Mouse (Mus musculus) gastrocnemius, postnatal 4 days (tissue): ENCODE data around the gene Sf3a2. TPM values are rescaled to one million over a fixed set of nuclear protein-coding genes. Genes with fewer than 3 reads are reported as not detected.
"Not testable (repeated sequence)": the region's sequence is repeated elsewhere in the genome, so short reads cannot be mapped to it uniquely, and the experiment has no call there.

Experiments
- DNase-seq, 2 experiments: peaks; one replicate each; pipeline ENCODE4 v3.0.0; 2021 to 2022; ENCODE audit warnings: low spot score in 2 of 2, mixed read lengths in 2 of 2
- total RNA-seq, 2 experiments: library from RNA; stranded (reverse); gene quantifications; 2 replicates each; pipeline ENCODE4 v1.2.3; 2021

Sf3a2 gene
- total RNA-seq, 2 experiments from 2014 or later = 47.1 to 55.8 TPM

DNA sequence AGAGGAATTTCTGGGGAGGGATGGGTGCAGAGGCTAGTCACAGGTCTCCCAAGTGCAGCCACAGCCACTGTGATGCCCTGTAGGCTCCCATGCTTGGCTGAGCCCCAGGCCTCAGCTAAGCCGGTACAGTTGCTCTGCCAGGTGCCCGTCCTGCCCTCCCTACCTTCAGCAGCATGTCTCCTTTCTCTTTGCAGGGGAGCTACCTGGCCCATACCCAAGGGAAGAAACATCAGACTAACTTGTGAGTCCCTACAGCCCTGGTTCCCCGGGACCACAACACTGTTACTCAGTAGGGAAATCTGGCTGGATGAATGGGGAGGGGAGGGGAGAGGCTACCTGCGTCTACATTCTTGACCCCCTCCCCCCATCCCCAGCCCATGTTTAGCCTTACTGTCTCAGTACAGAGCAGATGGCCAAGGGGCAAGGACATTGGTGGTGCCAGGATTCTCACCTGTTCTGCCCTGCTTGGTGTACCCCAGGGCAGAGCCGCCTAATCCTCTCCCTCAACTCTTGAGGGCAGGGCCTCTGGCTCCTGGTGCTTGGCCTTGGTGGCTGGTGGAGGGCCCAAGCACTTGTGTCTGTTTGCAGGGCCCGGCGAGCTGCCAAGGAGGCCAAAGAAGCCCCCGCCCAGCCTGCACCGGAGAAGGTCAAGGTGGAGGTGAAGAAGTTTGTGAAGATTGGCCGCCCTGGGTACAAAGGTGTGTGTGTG, 4.4 kb downstream of the Sf3a2 start:
- no peak for DNase-seq

DNA sequence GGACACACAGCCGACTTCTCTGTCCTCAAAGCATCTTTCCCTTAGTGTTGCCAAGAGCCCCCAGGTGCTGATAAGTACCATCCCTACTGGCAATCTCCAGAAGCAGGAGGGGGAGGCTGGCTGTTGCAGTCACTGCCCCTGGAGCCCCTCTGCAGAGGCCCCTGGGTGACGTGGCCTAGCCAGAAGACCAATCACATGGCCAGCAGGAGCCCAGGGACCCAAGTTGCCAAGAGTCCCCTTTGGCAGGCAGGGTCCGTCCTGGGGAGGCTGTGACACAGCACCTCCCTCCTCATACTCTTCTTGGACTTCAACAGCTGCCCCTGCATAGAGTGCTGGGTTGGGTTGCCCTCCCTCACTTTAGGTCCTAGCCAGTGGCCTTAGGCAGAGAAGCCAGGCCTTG, 5.0 kb downstream of the Sf3a2 start:
- no peak for DNase-seq

DNA sequence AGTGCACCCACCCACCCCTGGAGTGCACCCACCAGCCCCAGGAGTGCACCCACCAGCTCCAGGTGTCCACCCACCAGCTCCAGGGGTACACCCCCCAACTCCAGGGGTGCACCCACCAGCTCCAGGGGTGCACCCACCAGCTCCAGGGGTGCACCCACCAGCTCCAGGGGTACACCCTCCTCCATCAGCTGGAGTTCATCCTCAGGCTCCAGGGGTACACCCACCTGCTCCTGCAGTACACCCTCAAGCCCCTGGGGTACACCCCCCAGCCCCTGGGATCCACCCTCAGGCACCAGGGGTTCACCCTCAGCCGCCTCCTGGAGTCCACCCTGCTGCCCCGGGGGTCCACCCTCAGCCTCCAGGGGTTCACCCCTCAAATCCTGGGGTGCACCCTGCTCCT, 6.3 kb downstream of the Sf3a2 start:
- no peak for DNase-seq

DNA sequence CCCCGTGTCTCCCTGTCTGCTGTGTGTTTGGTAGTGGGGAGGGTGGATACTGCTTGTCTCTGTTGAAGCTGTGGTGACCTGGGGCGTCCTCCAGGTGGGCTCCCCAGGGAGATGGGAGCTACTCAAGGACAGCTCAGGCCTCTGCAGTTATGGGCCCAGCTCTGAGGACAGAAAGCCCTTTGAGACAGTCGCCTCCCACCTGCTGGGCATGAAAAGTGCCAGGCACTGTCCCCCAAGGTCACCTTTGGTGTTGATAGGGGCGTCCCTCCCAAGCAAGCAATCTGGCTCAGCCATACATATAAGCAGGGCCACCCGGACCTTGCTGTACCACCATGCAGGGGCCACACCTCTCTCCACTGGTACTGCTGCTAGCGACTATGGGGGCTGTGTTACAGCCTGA, 6.9 kb downstream of the Sf3a2 start, which contains the start of gene Amh:
TSS of gene Amh (plus strand) at position 328 of the 400 bp plus-strand sequence.
- DNase-seq = no peak

DNA sequence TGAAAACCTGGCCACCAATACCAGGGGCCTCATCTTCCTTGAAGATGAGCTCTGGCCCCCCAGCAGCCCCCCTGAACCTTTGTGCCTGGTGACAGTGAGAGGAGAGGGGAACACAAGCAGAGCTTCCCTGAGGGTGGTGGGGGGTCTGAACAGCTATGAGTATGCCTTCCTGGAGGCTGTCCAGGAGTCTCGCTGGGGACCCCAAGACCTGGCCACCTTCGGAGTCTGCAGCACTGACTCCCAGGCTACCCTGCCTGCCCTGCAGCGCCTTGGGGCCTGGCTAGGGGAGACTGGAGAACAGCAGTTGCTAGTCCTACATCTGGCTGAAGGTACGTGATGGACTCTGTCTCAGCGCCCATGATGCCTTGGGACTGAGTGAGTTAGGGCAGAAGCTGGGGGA, 7.3 kb downstream of the Sf3a2 start:
- no peak for DNase-seq

DNA sequence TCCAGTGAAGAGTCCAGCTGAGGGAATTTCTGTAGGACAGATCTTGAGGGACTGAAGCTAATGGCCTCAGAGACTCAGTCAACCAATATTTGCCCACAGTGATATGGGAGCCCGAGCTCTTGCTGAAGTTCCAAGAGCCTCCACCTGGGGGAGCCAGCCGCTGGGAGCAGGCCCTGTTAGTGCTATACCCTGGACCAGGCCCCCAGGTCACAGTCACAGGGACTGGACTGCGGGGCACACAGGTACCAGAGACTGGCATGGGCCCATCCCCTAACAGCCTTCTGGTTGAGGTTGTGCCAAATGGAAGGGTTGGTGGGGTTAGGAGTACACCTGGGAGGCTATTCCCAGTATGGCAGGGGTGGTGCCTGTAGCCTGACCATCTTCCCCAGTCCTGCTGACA, 7.9 kb downstream of the Sf3a2 start:
- peak; percentile 72 to 82 for DNase-seq

DNA sequence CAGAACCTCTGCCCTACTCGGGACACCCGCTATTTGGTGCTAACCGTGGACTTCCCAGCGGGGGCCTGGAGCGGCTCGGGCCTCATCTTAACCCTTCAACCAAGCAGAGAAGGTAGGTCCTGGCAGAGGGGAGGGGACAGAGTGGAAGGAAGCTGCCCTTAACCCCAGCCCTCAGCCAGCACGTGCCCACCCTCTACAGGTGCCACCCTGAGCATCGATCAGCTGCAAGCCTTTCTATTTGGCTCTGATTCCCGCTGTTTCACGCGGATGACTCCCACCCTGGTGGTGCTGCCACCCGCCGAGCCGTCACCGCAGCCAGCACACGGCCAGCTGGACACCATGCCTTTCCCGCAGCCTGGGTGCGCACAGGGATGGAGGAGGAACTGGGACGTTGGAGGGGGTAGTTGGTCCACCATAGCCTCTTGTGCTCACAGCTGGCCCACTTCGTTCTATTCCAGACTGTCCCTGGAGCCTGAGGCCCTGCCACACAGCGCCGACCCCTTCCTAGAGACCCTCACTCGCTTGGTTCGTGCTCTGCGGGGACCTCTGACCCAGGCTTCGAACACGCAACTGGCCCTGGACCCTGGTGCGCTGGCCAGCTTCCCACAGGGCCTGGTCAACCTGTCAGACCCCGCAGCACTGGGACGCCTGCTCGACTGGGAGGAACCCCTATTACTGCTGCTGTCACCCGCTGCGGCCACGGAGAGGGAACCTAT, 8.5 kb downstream of the Sf3a2 start:
- no peak for DNase-seq

DNA sequence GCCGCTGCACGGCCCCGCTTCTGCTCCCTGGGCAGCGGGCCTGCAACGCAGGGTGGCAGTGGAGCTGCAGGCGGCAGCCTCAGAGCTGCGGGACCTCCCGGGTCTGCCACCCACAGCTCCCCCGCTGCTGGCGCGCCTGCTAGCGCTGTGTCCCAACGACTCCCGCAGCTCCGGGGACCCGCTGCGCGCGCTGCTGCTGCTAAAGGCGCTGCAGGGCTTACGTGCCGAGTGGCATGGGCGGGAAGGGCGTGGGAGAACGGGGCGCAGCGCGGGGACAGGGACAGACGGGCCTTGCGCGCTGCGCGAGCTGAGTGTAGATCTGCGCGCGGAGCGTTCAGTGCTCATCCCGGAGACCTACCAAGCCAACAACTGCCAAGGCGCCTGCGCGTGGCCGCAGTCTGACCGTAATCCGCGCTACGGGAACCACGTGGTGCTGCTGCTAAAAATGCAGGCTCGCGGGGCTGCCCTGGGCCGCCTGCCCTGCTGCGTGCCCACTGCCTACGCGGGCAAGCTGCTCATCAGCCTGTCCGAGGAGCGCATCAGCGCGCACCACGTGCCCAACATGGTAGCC, 9.1 kb downstream of the Sf3a2 start:
- peak in 1 of 2 experiments; percentile 69 for DNase-seq

DNA sequence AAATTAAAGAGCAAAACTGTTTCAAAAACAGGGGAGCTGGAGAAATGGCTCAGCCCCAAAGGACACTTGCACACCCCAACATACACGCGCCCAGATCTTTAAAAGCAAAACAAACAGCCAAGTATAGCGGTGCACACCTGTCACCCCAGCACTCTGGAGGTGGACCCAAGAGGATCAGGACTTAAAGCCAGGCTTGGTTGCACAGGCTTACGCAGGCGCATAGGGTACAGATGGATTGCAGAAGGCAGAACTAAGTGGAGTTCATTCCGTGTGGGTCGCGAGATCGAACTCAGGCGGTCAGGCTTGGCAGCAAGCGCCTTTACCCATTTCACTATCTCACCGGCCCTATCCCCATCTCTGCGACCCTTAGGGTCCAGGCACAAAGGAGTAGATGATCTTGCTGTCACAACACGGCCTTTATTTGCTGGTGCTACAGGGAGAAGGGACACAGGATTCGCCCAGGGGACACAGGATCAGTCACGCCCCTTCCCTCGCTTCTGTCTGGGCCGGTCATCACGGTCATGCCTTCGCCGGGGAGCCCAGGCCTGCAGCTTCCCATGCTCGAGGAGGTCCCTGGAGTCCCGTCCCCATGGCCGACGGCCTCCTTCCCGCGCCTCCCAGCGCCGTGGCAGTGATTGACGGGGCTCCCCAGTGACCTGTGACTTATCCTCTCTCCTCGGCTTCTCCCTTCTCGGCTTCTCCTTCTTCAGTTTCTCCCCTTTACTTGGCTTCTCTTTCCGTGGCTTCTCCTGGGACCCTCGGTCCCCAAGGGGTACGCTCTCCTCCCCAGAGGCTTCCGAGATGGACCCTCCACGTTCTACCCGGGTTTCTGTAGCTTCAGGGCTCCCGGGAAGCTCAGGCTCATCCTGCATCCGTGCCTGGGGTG, 10.3 kb downstream of the Sf3a2 start:
- no peak for DNase-seq

DNA sequence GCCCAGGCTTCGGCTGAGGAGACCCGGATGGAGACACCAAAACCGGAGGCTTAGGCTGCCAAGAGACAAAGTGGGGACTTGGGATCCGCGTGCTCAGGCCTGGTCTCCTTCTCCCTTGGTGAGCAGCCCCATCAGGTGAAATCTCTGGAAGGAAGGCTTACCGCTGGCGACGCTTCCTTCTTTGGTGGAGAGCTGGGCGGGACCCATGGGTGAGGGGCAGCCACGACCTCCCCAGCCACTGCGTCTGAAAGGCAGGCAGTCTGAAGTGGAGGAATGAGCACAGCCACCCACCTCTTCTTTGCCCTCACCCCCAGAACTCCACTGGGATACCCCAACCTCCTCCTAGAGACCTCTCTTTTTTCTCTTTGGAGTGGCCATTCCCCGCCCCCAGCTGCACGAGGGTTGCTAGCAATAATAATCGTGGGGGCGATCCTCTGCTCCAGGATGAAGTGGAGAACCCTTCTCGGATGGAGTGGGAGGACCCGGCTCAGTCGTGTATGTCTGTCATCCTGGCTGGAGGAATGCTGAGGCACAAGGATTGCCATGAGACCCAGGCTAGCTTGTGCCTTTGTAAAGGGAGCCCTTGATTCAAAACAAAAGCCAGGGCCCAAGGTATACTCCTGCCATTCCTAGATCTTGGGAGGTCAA, 11.1 kb downstream of the Sf3a2 start:
- DNase-seq = no peak

DNA sequence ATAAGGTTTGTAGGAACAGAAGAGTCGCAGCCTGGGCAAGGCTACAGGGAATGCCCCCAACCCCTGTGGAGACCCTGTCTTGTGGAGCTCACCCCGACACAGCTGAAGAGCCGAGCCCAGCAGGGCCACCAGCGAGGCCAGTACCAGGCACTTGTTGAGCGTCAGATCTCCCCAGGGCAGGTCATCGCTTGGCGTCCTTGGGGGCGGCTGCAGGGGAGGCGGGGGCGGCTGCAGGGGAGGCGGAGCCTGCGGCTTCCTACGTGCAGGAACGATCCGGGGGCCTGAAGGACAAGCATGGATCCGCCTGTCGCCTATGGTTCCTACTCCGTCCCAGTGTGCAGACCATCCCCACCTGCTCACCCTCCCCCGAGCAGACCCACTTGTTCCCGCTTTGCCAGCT, 12.1 kb downstream of the Sf3a2 start:
- no peak for DNase-seq

DNA sequence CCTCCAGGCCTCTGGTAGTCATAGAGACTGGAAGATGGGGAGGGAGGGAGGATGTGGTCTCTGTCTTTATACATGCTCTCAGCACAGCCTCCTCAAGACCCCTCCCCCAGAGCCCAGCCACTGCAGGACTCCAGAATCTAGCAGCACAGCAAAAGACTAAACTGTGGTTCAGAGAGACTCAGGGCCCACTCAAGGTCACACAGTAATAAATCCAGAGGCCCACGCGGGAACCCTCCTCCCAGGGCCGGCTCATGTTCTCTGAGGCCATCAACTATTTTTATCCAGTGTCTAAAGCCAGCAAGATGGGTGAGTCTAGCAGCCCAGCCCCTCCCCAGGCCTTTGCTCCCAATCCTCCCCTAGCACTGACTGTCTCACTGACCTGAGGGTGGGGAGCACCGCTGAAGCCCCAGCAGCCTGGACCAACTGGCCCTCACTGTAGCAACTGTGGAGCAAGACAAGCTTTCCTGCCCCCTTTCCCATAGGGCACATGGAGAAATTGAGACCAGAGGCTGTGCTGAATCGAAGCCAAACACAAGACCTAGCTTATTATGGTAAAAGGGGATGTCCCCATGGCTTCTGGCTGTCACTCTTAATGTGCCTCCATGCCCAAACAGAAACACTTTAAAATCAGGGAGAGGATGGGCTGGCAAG, 14.5 kb downstream of the Sf3a2 start:
- DNase-seq = no peak

DNA sequence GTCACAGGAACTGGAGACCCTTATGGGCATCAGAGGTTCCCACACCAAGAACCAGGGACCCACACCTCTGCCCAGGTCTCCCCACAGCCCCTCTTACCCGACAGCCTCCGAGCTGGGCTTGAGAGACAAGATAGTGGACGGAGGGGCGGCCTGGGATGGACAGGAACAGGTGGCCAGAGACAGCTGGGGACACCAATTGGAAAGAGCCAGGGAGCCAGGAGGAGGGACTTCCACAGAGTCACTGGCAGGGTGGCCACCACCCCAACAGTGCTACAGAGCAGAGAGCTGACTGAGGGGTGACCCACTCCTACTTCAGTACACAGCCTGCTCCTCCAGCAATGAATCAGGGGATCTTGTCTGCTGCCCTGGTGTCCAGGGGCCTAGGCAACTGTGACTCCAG, 15.4 kb downstream of the Sf3a2 start, which contains the start of gene Jsrp1:
TSS of gene Jsrp1 (minus strand) at position 133 of the 400 bp plus-strand sequence.
- peak in 1 of 2 experiments; percentile 71 for DNase-seq

DNA sequence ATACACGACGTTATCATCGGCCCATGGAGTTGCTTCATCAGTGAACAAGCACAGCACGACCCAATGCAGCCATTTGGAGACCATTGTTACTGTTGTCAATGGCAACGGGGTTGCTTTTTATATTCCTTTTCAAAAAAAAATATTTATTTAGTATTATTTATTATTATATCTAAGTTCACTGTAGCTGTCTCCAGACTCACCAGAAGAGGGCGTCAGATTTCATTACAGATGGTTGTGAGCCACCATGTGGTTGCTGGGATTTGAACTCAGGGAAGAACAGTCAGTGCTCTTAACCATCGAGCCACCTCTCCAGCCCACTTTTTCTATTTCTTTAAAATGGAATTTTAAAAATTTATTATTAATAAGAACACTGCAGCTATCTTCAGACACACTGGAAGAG, 16.8 kb downstream of the Sf3a2 start:
- DNase-seq = no peak

DNA sequence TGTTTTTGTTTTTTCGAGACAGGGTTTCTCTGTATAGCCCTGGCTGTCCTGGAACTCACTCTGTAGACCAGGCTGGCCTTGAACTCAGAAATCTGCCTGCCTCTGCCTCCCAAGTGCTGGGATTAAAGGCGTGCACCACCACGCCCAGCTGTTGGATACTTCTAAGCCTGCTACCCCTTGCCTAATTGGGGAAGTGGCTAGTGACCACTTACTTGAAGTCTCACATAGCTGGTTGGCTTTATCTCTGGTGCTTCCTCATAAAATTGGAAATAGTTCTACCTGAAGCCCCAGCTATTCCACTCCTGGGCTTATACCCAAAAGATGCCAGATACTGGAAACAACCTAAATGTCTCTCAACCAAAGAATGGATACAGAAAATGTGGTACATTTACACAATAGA, 18.3 kb downstream of the Sf3a2 start:
- DNase-seq = not testable (repeated sequence)

DNA sequence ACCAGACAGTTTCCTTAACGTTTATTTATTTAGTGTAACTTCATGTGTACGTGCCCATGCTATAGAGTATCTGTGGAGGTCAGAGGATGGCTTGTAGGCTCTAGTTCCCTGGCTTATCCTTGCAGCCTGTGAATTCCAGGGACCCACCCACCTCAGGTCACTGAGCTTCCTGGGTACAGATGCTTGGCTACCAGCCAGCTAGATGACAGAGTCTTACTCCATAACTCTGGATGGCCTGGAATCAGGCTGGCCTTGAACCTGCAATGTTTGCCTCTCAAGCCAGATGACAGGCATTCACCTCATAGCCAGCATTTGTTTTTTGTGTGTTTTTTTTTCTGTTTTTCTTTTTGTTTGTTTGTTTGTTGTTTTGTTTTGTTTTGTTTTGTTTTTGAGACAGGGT, 19.2 kb downstream of the Sf3a2 start:
- no peak for DNase-seq

DNA sequence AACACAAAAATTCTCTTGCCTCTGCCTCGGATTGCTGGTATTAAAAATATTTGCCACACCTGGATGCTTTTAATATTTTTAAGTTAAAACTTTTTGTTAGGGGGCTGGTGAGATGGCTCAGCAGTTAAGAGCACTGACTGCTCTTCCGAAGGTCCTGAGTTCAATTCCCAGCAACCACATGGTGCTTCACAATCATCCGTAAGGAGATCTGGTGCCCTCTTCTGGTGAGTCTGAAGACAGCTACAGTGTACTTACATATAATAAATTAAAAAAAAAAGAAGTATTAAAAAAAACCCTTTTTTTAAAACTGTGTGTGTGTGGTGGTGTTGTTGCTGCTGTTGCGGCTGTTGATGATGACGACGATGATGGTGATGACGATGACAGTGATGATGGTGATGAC, 20.0 kb downstream of the Sf3a2 start:
- not testable (repeated sequence) for DNase-seq

DNA sequence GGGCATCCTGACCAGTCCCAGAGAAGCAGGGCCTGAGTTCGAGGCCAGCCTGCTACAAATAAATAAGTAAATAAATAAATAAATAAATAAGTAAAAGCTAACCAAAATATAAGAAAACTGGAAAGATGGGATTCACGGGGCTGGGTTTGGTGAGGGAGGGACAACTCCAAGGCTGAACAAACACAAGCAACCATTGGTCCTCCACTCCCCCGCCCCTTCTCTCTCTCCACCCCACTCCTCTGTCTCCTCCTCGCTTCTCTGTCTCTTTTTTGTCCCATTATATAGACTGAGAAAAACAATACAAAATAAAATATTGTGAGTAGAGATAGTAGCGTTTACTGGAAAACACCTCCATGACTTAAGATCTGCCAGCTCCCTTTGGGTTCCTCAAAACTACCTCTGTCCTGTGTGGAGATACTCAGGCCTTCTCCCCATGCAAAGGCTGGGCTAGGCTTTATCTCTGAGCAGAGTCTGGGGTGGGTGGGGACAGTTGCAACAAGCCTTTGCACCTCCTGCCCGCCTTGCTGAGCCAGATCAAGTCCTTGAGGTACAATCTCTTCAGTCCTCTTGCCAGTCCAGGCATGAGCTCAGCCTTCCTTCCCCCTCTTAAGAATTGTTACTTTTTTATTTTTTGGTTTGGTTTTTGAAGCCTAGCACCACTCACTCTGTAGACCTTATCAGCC, 20.7 kb downstream of the Sf3a2 start:
- no peak for DNase-seq

DNA sequence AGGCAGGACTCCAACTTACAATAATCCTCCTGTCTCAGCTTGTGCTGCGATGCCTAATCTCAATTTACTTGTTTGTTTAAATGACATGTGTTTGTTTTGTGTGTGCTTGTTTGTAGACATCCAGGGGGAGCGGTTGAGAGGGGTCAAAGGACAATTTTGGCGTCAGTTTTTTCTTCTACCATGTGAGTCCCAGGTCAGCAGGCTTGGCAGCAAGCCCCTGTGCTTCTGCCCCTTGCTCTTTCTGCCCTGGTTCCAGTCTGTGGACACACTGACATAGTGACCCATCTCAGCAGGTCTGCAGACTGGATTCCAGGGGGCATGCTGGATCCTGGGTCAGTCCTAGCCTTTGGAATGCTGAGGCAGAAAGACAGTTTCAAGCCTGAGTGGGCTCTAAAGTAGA, 21.4 kb downstream of the Sf3a2 start:
- DNase-seq = no peak

DNA sequence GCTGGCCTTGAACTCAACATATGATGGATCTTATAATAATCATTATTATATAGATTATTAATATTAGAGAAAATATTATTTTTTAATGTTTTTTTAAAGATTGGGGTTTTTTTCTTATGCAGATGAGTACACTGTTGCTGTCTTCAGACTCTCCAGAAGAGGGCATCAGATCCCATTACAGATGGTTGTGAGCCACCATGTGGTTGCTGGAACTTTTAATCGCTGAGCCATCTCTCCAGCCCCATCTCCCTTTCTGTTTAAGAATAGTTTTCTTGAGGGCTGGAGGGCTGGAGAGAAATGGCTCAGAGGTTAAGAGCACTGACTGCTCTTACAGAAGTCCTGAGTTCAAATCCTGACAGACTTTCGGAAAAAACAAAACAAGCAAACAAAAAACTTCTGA, 24.0 kb downstream of the Sf3a2 start:
- no peak for DNase-seq
